Mouse (Mus musculus): ENCODE measurements around the gene Sema4b. TPM values are rescaled to one million over a fixed set of nuclear protein-coding genes. Genes with fewer than 3 reads are reported as not detected.

The Sema4b gene
- 1 to 10 TPM in 3 of 4 experiments, under 1 TPM in 1; 0.92 to 2.1 (median 1.5) TPM for total RNA-seq (2022)

DNA sequence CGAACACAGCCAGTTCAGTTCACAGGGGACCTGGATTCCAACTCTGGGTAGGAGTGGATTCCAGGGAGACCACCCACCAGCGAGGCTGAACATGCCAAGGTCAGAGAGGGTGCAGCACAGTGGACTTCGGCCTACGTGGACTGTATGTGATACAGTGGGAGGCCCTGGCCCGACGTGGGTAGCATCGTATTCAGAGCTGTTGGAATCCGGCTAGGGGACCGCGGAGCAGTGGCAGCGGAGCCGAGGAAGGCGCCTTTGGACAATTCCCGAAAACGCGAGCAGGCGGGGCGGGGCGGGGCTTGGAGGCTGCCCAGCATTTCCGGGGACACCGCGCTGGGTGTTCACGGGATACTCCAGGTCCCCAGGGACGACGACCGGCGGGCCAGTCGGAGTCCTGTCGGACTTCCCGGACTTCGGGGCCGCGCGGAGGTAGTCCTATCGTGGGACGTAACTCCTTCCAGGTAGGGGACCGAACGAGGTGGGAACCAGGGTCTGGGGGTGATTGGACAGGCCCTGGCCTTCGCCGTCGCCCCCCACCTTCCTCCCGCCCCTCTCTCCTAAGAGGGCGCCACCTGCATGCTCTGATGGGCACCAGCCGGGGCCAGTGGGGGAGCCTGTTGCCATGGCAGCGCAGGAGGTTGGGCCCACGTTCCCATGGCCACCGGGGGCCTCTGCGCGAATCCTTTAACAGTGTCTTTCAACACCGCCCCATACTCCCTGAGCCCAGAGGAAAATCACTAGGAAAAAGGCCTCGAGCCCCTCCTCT, at the start of gene Sema4b:
Gene Sema4b, plus strand, starts transcription at position 311 of the 766 bp plus-strand sequence.
- peak; percentile 78 to 86 for DNase-seq (ENCODE audit: low spot score in 2 of 2)

DNA sequence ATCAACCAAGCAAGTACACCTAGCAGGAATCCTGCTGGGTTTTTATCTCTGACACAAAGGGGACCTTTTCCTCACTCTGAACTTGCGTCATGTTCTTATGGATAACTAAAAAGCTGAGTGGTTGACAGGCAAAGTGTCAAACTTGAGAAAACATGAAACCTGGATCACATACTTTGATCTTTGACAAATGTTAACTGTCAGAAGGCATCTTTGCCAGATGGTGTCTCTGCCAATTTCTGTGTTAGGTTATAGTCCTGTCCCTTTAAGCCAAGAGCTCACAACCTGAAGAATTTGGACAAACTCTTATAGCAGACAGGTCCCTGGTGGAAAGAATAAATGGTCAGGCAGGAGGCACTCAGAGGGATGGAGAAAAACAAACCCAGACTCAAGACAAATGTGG, 48.3 kb upstream of the Sema4b start:
- no peak for DNase-seq (ENCODE audit: low spot score in 2 of 2)

DNA sequence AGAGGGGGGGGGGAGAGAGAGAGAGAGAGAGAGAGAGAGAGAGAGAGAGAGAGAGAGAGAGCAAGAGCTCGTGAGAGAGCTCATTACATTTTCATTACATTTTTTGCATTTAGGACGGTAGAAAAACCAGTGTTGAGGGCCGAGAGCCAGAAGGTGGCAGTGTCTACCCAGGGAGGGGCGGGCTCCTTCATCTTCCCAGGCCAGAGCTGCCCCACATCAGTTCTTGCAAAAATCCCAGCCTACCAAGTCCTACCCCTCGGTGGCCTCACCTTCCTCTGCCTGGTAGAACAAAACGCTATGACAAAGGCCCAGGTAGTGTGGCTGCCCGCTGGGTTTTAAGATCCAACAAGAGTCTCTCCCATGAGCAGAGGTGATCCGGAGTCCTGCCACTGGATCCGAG, 45.8 kb upstream of the Sema4b start:
- peak in 1 of 2 experiments; percentile 32 for DNase-seq (ENCODE audit: low spot score in 2 of 2)

DNA sequence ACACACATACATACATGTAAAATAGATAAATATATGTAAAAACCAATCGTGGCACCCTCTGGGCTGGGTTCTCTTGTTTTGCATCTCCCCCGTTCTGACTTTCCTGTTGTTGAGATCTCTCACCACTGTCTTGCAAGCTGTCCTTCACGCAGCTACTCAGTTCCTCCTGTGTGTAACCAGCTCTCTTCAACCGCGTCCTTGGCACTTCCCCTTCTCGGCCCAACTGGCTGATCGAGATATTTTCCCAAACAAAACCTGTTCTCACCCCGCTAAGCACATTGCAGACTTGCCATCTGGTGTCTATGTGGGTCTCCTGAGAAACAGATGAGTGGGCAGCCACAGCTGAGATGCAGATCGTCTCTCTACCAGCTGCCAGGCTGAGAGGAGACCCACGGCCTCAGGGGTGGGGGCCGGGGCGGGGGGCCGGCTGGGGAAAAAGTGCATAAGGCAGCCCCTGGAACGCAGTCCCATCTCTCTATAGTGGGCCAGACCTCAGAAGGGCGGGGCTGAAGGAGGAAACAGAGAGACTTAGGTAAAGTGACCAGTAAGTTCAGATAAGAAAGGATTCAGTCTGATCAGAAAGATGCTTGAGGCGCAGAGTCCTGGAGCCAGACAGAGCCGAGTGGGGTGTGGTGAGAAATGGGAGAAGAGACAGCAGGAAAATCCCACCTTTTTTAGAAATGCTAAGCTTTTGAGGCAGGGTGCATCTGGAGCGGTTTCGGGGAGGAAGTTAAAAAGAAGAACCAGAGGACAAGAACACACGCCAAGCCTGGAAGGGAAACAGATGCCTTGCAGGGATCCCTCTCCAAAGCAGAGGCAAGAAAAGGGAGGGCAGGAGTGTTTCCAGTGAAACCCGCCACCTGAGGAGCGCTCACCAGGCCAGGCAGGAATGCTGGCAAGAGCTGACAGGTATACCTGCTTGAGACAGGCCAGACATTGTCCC, 43.0 kb upstream of the Sema4b start:
- DNase-seq (ENCODE audit: low spot score in 2 of 2) = no peak

DNA sequence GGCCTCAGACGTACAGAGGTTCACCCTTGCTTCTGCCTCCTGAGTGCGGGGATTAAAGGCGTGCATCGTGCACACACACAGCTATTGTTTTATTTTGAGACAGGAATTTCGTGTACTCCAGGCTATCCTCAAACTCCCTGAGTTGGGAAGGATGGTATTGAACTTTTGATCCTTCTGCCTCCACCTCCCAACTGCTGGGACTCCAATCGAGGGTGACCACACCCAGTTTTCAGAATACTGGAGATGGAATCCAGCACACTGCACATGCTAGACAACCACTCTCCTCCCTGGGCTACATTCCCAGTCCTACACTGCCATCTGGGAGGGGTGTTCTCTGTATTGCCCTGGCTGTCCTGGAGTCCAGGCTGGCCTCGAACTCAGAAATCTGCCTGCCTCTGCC, 41.9 kb upstream of the Sema4b start:
- DNase-seq (ENCODE audit: low spot score in 2 of 2) = no peak

DNA sequence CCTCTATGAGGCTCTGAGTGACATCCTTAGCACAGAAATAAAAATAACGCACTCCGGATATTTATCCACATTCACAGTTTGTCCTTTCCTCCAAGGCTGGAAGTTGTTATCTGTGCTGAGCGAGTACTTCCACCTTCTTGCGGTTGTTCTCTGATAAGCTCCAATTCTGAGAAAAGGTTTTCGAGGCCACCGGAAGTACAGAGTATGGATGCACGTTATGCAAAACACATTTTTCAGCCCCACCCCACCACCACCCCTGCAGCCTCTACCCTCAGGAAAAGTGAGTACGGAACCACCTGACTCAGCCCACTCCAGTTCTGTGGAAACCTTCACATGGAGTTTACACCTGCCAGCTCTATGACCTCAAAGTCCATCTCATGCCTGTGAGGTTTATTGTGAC, 40.6 kb upstream of the Sema4b start:
- no peak for DNase-seq (ENCODE audit: low spot score in 2 of 2)

DNA sequence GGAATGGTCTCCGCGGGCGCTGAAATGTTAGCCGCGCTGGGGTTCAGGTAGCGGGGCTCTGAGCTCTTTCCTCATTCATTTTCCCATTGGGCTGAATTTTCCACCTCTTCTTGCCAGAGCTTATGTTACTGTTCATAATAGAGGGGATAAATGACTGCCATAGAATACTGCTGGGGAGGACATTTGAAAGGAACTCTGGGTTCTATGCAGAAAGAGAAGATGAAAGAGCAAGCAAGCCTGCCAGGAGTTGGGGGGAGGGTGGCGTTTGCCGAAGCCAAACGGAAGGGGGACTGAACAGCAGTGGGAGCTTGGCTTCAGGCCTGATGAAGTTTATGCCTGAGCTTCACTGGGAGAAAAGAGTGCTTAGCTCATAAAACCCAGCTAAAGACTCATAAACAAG, 37.3 kb upstream of the Sema4b start:
- DNase-seq (ENCODE audit: low spot score in 2 of 2) = no peak

DNA sequence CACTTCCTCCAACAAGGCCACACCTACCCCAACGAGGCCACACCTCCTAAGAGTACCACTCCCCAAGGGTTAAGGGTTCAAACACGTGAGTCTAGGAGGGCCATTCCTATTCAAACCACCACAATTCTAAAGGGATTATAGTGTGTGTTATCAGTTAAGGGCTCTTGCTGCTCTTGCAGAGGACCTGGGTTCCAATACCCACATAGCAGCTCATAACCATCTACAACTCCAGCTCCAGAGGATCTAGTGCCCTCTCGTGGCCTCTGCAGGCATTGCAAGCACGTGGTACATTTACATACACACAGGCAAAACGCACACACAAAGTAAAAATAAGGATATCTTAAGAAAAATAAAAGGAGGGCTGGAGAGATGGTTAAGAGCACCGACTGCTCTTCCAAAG, 34.5 kb upstream of the Sema4b start:
- DNase-seq (ENCODE audit: low spot score in 2 of 2) = no peak

DNA sequence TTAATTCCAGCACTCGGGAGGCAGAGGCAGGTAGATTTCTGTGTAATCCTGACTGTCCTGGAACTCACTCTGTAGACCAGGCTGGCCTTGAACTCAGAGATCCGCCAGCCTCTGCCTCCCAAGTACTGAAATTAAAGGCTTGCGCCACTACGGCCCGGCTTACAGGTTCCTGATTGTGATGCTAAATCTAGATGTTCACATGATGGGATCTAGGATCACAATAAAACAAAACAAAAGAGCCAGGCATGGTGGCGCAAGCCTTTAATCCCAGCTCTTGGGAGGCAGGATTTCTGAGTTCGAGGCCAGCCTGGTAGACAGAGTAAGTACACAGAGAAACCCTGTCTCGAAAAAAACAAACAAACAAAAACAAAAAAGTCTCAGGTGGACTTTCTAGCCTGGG, 33.9 kb upstream of the Sema4b start:
- no peak for DNase-seq (ENCODE audit: low spot score in 2 of 2)

DNA sequence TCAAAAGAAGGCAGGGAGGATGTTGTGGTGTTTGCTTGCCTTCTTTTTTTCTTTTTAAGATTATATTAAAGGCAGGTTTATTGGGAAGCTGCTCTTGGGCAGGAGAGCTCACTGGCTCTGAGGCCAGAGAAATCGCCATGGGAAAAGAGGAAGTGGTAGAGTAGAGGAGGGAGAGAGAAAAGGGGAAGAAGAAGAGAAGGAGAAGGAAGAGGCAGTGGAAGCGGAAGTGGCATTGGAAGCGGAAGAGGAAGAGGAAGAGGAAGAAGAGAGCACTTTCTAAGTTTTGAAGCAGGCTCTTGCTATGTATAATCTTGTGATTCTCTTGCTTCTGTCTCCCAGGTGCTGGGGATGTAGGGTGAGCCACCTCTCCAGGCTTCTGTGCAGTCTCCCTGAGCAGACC, 32.0 kb upstream of the Sema4b start:
- no peak for DNase-seq (ENCODE audit: low spot score in 2 of 2)

DNA sequence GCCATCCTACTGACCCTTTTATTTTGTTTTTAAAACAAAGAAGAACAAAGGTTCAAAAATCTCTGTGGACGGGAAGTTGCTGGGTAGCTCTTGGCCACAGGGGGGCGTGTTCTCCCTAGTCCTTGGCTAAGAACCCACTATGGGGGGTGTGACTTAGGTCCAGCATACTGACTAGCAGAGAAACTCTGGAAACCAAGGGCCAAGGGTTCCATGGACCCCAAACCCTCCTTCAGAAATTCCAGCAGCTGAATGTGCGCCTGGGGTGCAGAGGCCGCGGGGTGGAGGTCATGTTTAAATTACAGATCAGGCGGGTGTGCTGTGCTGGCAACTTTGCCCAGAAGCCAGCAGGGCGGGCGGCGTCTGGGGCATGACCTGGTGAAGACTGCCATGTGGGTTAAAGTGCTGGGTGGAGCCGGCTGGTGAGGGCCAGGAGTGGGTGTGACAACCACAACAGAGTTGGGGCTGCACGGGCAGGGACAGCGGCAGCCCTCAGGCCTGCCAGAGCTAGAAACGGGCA, 29.9 kb upstream of the Sema4b start:
- DNase-seq (ENCODE audit: low spot score in 2 of 2) = peak; percentile 12 to 15

DNA sequence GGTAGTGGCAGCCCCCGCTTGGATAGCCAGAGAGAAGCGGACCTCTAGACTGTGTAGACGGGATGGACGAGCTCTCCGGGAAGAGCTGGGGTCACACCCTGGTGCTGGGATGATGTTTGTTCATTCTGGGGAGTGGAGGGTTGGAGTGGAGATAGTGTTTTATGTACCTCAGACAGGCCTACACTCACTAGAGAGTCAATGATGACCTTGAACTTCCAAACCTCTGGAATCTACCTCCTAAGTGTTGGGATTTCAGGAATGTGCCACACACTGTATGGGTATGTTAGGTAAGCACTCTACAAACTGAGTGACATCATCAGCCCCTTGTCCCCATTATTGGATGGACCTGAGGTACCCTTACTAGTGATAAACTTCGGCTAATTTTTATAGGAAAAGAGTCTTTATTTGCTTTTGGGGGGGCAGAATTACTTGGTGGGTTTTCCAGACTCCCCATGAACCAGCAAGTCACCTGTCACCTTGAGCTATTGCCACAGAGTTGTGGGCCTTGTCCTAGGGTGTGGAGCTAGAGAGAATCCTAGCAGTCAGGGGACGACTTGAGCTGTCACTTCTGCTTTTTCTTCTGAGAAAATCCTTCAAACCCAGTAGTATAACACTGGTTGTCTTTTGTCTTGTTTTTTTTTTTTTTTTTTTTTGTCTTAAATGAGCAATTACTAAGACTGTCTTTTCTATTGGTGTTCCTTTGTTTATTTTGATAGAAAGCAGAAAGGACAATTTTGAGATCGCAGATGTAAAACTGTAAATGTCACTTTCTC, 28.0 kb upstream of the Sema4b start:
- no peak for DNase-seq (ENCODE audit: low spot score in 2 of 2)

DNA sequence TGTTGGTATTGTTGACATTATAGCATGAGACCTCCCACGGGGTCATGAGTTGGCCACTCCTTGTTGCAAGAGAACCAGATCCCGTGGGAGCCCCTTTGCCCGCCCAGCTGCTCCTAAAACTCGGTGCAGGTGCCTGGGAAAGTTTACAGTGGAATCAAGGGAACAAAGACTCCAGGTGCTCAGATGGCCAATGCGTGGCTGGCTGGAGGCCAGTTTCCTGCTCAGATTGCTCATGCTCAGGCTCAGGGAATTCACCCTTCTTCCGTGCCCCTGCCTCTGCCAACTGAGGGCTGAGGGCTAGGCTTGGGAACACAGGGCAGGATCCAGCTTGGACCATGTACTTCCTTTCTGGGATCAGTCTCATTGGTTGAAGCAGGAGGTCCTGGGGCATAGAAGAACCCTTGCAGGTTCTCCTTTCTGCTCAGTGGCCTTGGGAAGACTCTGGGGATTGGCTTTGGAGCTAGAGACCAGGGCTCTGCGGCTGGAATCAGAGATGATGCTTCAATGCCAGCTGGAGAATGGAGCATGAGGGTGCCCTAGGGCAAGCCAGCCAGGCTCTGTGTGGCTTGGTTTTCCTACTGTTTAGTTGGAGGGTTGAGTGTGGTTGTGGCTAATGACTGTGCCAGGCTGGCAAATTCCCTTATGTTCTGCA, 26.2 kb upstream of the Sema4b start:
- DNase-seq (ENCODE audit: low spot score in 2 of 2) = no peak

DNA sequence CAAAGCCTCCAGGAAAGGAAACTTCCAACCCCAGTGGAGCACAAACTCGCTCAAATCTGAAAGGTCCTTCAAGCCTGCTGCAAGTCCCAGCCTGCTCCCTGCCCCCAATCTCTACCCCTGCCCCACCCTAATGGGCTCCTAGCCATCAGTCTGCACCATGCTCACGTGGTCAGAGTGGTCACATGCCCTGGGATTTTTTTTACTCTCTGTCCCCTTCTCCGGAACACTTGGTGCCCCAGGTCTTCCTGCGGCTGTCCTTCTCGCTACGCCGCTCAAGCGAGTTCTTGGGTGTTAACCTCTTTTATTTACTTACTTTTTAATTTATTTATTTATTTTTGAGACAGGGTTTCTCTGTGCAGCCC, 25.7 kb upstream of the Sema4b start:
- DNase-seq (ENCODE audit: low spot score in 2 of 2) = peak; percentile 23

DNA sequence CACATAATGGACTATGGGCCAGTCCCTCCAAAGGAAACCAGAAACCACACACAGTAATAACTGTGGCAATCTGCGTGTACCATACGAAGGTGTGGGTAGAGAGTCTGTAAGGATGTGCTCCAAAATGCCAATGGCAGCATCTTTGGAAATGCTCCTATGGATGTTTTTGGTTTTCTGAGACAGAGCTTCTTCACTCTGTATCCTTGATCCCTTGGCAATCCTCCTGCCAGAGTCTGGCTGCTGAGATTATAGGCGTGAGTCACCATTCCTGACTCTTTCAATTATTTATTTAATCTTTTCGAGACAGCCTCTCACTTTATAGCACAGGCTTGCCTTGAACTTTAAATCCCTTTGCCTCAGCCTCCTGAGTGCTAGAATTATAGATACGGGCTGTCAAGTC, 21.2 kb upstream of the Sema4b start:
- DNase-seq (ENCODE audit: low spot score in 2 of 2) = no peak

DNA sequence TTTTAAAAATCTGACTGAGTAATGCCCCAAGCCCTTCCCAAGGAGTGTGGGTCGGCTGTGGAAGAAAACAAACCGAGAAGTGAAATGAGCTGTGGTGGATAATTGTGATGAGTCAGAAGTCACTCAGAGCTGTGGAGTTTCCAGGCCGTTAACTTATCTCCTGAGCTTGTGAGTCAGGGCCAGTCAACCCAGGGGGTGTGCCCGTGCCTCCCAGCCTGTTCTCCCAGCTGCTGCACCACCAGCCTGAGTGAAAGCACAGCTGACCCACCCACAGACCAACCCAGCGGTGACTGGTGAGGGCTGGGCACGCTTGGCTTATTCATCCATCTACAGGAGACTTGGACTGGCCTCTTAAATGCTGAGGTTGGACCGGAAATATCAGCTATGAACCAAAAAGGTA, 19.9 kb upstream of the Sema4b start:
- no peak for DNase-seq (ENCODE audit: low spot score in 2 of 2)

DNA sequence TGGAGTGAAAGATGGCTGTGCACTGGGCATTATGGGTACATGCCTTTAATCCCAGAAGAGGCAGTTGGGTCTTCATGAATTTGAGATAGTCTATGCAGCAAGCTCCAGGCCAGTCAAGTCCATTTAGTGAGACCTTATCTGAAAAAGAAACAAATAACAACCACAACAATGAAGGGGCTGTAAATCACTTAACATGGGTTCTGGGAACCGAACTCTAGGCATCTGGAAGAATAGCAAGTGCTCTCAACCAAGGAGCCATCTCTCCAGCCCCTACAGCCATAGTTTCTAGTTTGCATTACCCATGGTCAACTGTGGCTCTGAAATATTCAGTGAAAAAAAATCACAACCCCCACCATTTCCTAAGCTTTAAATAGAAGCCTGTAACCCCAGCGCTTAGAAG, 16.8 kb upstream of the Sema4b start:
- no peak for DNase-seq (ENCODE audit: low spot score in 2 of 2)

DNA sequence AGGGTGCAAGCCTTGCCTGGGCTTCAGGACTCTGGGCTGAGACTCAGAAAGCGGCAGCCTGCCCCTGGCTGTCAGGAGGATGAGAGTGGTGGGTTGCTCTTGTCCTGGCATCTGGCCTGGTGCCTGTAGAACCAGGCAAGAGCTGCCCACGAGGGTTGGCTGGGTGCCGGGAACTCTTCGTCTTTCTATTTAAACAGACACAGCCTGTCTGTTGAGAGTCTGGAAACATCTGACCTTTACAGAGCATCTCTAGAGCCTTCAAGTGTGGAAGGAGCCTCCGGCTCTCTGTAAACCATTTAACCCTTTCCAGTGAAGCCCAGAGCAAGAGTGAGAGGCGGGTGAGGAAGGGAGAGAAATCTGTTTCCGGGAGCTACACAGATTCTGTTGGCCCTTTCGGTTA, 15.3 kb upstream of the Sema4b start:
- DNase-seq (ENCODE audit: low spot score in 2 of 2) = no peak

DNA sequence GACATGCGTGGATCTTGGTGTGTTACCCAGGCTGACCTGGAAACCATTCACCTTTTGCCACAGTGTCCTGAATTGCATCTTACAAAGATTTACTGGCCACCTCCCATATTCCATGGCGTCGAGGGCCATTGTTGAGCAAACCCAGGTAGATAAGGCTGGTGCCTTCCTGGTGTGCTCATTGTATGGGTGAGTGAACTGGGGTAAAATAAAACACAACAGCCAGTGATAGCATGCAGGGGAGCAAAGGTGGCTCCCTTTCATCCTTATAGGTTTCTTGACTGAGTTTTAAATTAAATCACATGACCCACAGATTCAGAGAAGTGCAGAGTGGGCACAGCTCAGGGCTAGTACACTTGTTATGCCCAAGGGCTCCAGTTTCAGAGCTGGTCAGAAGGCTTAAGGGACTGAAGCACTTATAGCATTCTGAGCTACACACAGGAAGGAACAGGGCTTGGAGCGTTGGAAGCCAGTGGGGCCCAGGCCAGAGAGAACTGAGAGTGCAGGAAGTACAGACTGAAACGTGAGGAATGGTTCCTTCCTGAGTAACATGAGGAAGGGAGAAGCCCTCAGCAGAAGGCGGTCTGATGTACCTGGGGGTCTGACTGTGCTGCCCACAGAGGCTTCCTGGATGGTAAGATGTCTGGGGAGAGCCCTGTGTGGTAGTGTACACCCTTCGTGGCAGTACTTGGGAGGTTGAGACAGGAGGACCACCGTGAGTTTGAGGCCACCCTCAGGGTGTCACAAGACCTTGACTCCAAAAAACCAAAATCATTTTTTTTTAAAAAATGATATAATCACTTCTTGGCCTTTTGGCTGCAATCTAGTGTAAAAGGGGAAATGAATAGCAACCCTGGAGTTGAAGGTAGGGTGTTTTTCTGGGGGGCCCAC, 14.3 kb upstream of the Sema4b start:
- DNase-seq (ENCODE audit: low spot score in 2 of 2) = no peak

DNA sequence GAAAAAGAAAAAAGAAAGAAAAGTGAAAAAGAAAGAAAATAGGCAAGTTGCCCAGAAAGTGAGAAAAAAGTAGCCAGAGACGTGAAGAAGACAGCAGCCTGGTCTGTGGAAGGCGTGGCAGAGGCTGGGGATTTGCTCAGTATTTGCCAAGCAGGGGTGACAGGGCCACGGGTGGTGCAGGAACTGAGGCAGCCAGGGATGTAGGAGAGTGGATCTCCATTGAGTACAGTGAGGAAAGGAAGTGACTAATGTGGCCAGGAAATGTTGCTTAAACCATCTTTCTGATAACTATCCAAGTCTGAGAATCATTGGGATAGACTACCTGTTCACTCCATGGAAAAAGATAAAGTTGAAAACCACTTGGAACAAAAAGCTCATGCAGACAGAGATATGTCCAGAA, 10.5 kb upstream of the Sema4b start:
- DNase-seq (ENCODE audit: low spot score in 2 of 2) = no peak
